Mouse (Mus musculus) embryonic facial prominence, embryonic 11.5 days (tissue): ENCODE measurements around the gene Cers6. TPM values are rescaled to one million over a fixed set of nuclear protein-coding genes. Genes with fewer than 3 reads are reported as not detected.

ENCODE experiments used
- ATAC-seq: fragments of 200-750 bp; cut with Nextera tagmentation; replicated peaks from 2 replicates; pipeline ENCODE4 v1.8.0; 2017; ENCODE audit warnings: low read depth; ENCODE audit not compliant: insufficient number of reproducible peaks, low FRiP score, low TSS enrichment
- DNase-seq: peaks from one replicate; pipeline ENCODE4 v3.0.0-alpha.2; 2015; ENCODE audit warnings: low spot score
- H3K27ac ChIP-seq: fragments of 300-500 bp; sonication (generic); replicated peaks from 2 replicates; pipeline ENCODE4 v1.5.1; 2014; ENCODE audit warnings: mild to moderate bottlenecking, low read depth, low read length, control low read depth
- H3K27me3 ChIP-seq: fragments of 300-500 bp; sonication (generic); 2 replicates; pipeline ENCODE4 v1.6.1; 2014; ENCODE audit warnings: mild to moderate bottlenecking, low read length, moderate library complexity, mixed read lengths; ENCODE audit not compliant: control insufficient read depth, insufficient read depth
- H3K36me3 ChIP-seq: fragments of 300-500 bp; sonication (generic); replicated peaks from 2 replicates; pipeline ENCODE4 v1.6.1; 2014; ENCODE audit warnings: low read depth, mild to moderate bottlenecking, low read length, moderate library complexity, mixed read lengths; ENCODE audit not compliant: control insufficient read depth, insufficient read depth
- H3K4me1 ChIP-seq: fragments of 300-500 bp; sonication (generic); 2 replicates; pipeline ENCODE4 v1.6.1; 2014; ENCODE audit warnings: low read length, mixed read lengths; ENCODE audit not compliant: control insufficient read depth, insufficient read depth
- H3K4me2 ChIP-seq: fragments of 300-500 bp; sonication (generic); 2 replicates; pipeline ENCODE4 v1.6.1; 2014; ENCODE audit warnings: low read depth, mild to moderate bottlenecking, control low read depth, low read length, moderate library complexity
- H3K4me3 ChIP-seq: fragments of 300-500 bp; sonication (generic); 2 replicates; pipeline ENCODE4 v1.5.1; 2014; ENCODE audit warnings: low read depth, low read length, control low read depth
- H3K9ac ChIP-seq: fragments of 300-500 bp; sonication (generic); replicated peaks from 2 replicates; pipeline ENCODE4 v1.6.1; 2014; ENCODE audit warnings: mild to moderate bottlenecking, control low read depth, low read length
- H3K9me3 ChIP-seq: fragments of 300-500 bp; sonication (generic); replicated peaks from 2 replicates; pipeline ENCODE4 v1.6.1; 2016; ENCODE audit warnings: mild to moderate bottlenecking, low read length, inconsistent platforms, mixed read lengths; ENCODE audit not compliant: control insufficient read depth
- WGBS: fragments of 180-500 bp; shearing (Covaris S2); extraction: QIAGEN DNeasy Blood & Tissue Kit; methylation state at CpG from one replicate; pipeline ENCODE4 v1.1.7; 2014; 5-methylcytosine and 5-hydroxymethylcytosine counted together
- polyA plus RNA-seq: library from polyadenylated mRNA; unstranded; fragments of >200 nt; fragmentation: Nextera tagmentation; extraction: Ambion mirVana; gene quantifications from 2 replicates; pipeline ENCODE4 v1.2.1, GENCODE M21; 2014

The Cers6 gene
- polyA plus RNA-seq, 1 experiment from 2014 or later = 33.6 TPM

GRCm38 (mm10) chr2:69015172-69015724 lies 154.0 kb downstream of the Cers6 start:
- DNase-seq (no peak), ATAC-seq (no peak)
- Histone ChIP-seq H3K9ac (no peak overlapping the region), H3K4me2 (no peak overlapping the region), H3K4me3 (no peak overlapping the region), H3K4me1 (peaks cover 4% of the 10 kb centered on the region), H3K9me3 (no peaks in the 10 kb centered on the region), H3K36me3 (no peaks in the 10 kb centered on the region), H3K27ac (no peak overlapping the region), H3K27me3 (no peaks in the 10 kb centered on the region)
- 82% methylated on average over 9 of the region's 9 CpGs for WGBS

- ATAC-seq (no peak), DNase-seq (no peak)
- peaks cover 3% of the 10 kb centered on the region for H3K4me1 ChIP-seq
- no peak overlapping the region for H3K9ac ChIP-seq
- no peaks in the 10 kb centered on the region for H3K9me3 ChIP-seq
- WGBS = 94% methylated on average over 5 of the region's 5 CpGs
- H3K27me3 ChIP-seq = no peaks in the 10 kb centered on the region
- H3K36me3 ChIP-seq = no peaks in the 10 kb centered on the region
- H3K4me2 ChIP-seq = no peak overlapping the region
- H3K27ac ChIP-seq = no peak overlapping the region
- no peak overlapping the region for H3K4me3 ChIP-seq
Measured at GRCm38 (mm10) chr2:69015822-69016221, 154.6 kb downstream of the Cers6 start.

GRCm38 (mm10) chr2:69019026-69019565 lies 157.9 kb downstream of the Cers6 start:
- no peaks in the 10 kb centered on the region for H3K36me3 ChIP-seq
- H3K27ac ChIP-seq = no peak overlapping the region
- no peak for DNase-seq
- H3K4me2 ChIP-seq = no peak overlapping the region
- no peak for ATAC-seq
- H3K9ac ChIP-seq = no peak overlapping the region
- no peaks in the 10 kb centered on the region for H3K27me3 ChIP-seq
- H3K4me3 ChIP-seq = no peak overlapping the region
- 92% methylated on average over 13 of the region's 13 CpGs for WGBS
- H3K4me1 ChIP-seq = no peaks in the 10 kb centered on the region
- no peaks in the 10 kb centered on the region for H3K9me3 ChIP-seq

- Histone ChIP-seq H3K4me3 (no peak overlapping the region), H3K27me3 (no peaks in the 10 kb centered on the region), H3K36me3 (no peaks in the 10 kb centered on the region), H3K9me3 (no peaks in the 10 kb centered on the region), H3K4me2 (no peak overlapping the region), H3K4me1 (no peaks in the 10 kb centered on the region), H3K9ac (no peak overlapping the region), H3K27ac (no peak overlapping the region)
- ATAC-seq (no peak), DNase-seq (no peak)
- 85% methylated on average over 6 of the region's 6 CpGs for WGBS
Measured at GRCm38 (mm10) chr2:69019821-69020489, 158.7 kb downstream of the Cers6 start.

GRCm38 (mm10) chr2:69020636-69021310 lies 159.5 kb downstream of the Cers6 start:
- 0 out of 2 replicates have a peak overlapping the region, but pooled peaks have one; percentile 44 for H3K27ac ChIP-seq
- DNase-seq (peak; percentile 20), ATAC-seq (no peak)
- H3K27me3 ChIP-seq = no peaks in the 10 kb centered on the region
- no peaks in the 10 kb centered on the region for H3K36me3 ChIP-seq
- H3K4me2 ChIP-seq = no peak overlapping the region
- H3K9me3 ChIP-seq = no peaks in the 10 kb centered on the region
- no peak overlapping the region for H3K4me3 ChIP-seq
- WGBS = 82% methylated on average over 4 of the region's 4 CpGs
- H3K4me1 ChIP-seq = no peaks in the 10 kb centered on the region
- no peak overlapping the region for H3K9ac ChIP-seq

GRCm38 (mm10) chr2:69021516-69021915 lies 160.3 kb downstream of the Cers6 start:
- no peaks in the 10 kb centered on the region for H3K9me3 ChIP-seq
- no peaks in the 10 kb centered on the region for H3K27me3 ChIP-seq
- H3K4me2 ChIP-seq = no peak overlapping the region
- H3K36me3 ChIP-seq = no peaks in the 10 kb centered on the region
- 30% methylated on average over 4 of the region's 4 CpGs for WGBS
- 0 out of 2 replicates have a peak overlapping the region, but pooled peaks have one; percentile 44 for H3K27ac ChIP-seq
- H3K9ac ChIP-seq = no peak overlapping the region
- DNase-seq = peak; percentile 50
- H3K4me1 ChIP-seq = no peaks in the 10 kb centered on the region
- H3K4me3 ChIP-seq = no peak overlapping the region
- ATAC-seq = no peak

- DNase-seq = no peak
- ATAC-seq = no peak
- Histone ChIP-seq H3K4me2 (no peak overlapping the region), H3K9me3 (no peaks in the 10 kb centered on the region), H3K36me3 (no peaks in the 10 kb centered on the region), H3K27me3 (no peaks in the 10 kb centered on the region), H3K9ac (no peak overlapping the region), H3K27ac (no peak overlapping the region), H3K4me3 (no peak overlapping the region), H3K4me1 (no peaks in the 10 kb centered on the region)
- WGBS = 82% methylated on average over 2 of the region's 2 CpGs
Measured at GRCm38 (mm10) chr2:69024856-69025255, 163.6 kb downstream of the Cers6 start.

GRCm38 (mm10) chr2:69032562-69032961 lies 171.3 kb downstream of the Cers6 start:
- H3K9ac ChIP-seq = no peak overlapping the region
- DNase-seq (no peak), ATAC-seq (no peak)
- no peak overlapping the region for H3K4me2 ChIP-seq
- no peaks in the 10 kb centered on the region for H3K9me3 ChIP-seq
- WGBS = 55% methylated on average over 2 of the region's 2 CpGs
- H3K27me3 ChIP-seq = no peaks in the 10 kb centered on the region
- no peak overlapping the region for H3K4me3 ChIP-seq
- H3K36me3 ChIP-seq = no peaks in the 10 kb centered on the region
- no peak overlapping the region for H3K27ac ChIP-seq
- H3K4me1 ChIP-seq = no peaks in the 10 kb centered on the region
